Mouse (Mus musculus) MEL (cell line): ENCODE data around the gene Rtn3.

Experiments
- CTCF ChIP-seq, 3 experiments: IDR thresholded peaks in 2 of 3; conservative IDR thresholded peaks in 1 of 3; 2 replicates each; pipeline ENCODE4 v1.5.1; 2011 to 2012; ENCODE audit warnings: low read length in 3 of 3, low read depth in 2 of 3, mild to moderate bottlenecking in 2 of 3, improper control_type of control experiment in 1 of 3, inconsistent platforms in 1 of 3, mixed read lengths in 1 of 3, moderate library complexity in 1 of 3; ENCODE audit not compliant: control insufficient read depth in 1 of 3, insufficient read depth in 1 of 3, poor library complexity in 1 of 3, severe bottlenecking in 1 of 3
- USF1 ChIP-seq: IDR thresholded peaks from 2 replicates; pipeline ENCODE4 v1.6.1; 2014; ENCODE audit warnings: low read depth, mild to moderate bottlenecking, inconsistent platforms, low read length, improper control_type of control experiment, moderate library complexity
- USF2 ChIP-seq, 2 experiments: IDR thresholded peaks; 2 replicates each; pipeline ENCODE4 v1.6.1; 2011 to 2012; ENCODE audit warnings: improper control_type of control experiment in 2 of 2, low read length in 2 of 2, borderline replicate concordance in 1 of 2, inconsistent platforms in 1 of 2, low read depth in 1 of 2, mild to moderate bottlenecking in 1 of 2; ENCODE audit not compliant: insufficient read depth in 1 of 2

GRCm38 (mm10) chr19:7524879-7525278, 41.8 kb upstream of the Rtn3 start:
- no peak for TF ChIP-seq CTCF (IDR thresholded peaks at IDR 0.05 in 2 of 3, conservative IDR thresholded peaks at IDR 0.05 in 1 of 3; ENCODE audit: control insufficient read depth in 1 of 3, insufficient read depth in 1 of 3, low read depth in 2 of 3, low read length in 3 of 3, poor library complexity in 1 of 3, severe bottlenecking in 1 of 3)
- no peak for TF ChIP-seq USF1
- no peak for TF ChIP-seq USF2 (IDR thresholded peaks at IDR 0.05; ENCODE audit: borderline replicate concordance in 1 of 2, insufficient read depth in 1 of 2, low read depth in 1 of 2, low read length in 2 of 2)
